Mouse (Mus musculus): ENCODE data around the gene Map3k3.
"Not testable (repeated sequence)": the region's sequence is repeated elsewhere in the genome, so short reads cannot be mapped to it uniquely, and the experiment has no call there.

The Map3k3 gene

DNA sequence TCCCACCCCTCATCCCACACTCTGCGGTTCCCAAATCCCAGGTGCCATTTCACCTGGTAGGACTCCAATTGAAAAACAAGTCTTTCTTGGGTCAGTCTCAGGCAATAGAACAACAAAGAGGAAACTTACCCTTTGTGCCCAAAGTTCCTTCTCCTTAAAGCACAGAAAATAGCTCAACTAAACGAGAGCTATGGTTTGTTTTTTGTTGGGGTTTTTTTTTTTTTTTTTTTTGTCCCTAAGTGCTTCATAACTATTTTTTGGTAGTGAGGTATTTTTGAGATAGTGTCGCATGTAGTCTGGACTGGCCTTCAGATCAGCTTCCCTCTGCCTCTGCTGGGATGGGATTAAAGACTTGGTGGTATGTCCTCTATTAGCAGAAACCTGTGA, 109.7 kb downstream of the Map3k3 start:
- DNase-seq, result no peak

GRCm38 (mm10) chr11:106194891-106195290, 110.5 kb downstream of the Map3k3 start:
- no peak for DNase-seq

GRCm38 (mm10) chr11:106195341-106195740, 110.9 kb downstream of the Map3k3 start:
- DNase-seq, result no peak

- DNase-seq, result no peak
Observed at GRCm38 (mm10) chr11:106198277-106198676, 113.9 kb downstream of the Map3k3 start.

DNA sequence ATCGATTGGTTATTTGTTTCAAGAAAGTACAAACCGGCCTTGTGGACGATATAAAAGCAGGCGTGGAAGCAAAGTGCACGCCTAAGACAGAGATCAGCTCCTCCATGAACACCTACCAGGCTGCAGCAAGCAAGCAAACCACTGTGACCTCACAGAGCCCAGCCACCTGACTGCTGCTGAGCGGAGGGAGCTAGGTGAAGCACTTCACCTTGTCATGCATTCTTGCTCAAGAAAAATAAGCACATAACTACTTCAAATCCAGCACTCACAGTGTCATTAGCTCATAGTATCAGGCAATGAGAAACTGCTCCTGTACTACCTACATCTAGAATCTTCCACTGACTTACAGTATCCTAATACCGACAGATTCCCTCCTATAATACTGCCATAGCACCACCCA, 115.6 kb downstream of the Map3k3 start:
- DNase-seq, result not testable (repeated sequence)

- DNase-seq, result no peak
Observed at GRCm38 (mm10) chr11:106200756-106201155, 116.3 kb downstream of the Map3k3 start.

DNA sequence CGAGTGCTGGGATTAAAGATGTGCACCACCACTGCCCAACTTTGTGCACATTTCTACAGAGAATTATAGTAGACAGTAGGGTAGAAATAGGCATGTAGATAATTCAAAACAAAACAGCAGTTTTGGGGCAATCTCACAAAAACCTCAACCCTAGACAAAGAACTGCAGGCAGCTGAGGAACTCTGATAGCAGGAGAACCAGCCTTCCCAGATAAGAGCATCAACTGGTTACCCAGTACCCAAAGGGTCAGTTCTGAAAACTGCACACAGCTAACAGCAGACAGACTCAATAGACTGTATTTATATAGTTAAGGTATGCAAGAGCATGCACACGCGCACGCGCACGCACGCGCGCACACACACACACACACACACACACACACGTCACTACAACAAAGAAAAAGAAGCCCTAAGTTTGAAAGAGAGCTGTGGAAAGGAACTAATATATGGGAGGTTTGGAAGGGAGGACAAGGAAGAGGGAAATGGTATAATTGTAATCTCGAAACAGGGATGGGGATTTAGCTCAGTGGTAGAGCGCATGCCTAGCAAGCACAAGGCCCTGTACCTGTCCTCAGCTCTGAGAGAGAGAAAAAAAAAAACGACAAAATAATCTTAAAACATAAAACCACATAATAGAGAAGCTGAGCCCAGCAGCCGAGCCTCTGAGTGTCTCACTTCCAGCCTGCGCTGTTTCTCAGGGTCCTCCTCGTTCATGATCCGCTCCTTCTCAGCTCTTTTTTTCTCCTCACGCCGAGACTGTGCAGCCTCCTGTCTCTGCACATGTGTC, 117.1 kb downstream of the Map3k3 start:
- DNase-seq, result no peak

DNA sequence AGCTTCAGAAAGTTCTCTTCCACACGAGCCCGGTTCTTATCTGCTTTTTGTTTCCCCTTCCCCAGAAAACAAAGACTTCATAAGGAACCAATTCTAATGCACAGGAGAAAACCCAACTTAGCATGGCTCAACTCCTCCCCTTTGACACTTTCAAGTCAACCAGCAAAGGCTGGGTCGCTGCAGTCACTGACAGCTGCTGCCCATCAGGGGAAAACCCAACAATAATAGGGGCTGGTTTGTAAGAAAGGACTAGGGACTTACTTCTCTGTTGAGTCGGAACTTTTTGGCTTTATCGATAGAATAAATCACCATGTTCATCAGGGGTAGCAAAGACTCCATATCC, 117.7 kb downstream of the Map3k3 start, which contains the start of gene Strada:
Gene Strada (minus strand): TSS at position 46 of the 343 bp plus-strand sequence.
- no peak for DNase-seq

Data from lung, postnatal 10 days (tissue).